Mouse (Mus musculus) hindbrain, postnatal 0 days (tissue): ENCODE measurements around the gene Asb1. TPM values are rescaled to one million over a fixed set of nuclear protein-coding genes. Genes with fewer than 3 reads are reported as not detected.

Experiments used
- ATAC-seq: fragments of 200-750 bp; cut with Nextera tagmentation; 2 replicates; pipeline ENCODE4 v1.8.0; 2017; ENCODE audit warnings: mild to moderate bottlenecking, moderate TSS enrichment, moderate library complexity
- DNase-seq: peaks from one replicate; pipeline ENCODE4 v3.0.0-alpha.2; 2015; ENCODE audit warnings: low spot score
- H3K27ac ChIP-seq: fragments of 300-500 bp; sonication (generic); 2 replicates; pipeline ENCODE4 v1.5.1; 2014; ENCODE audit warnings: mild to moderate bottlenecking
- H3K27me3 ChIP-seq: fragments of 300-500 bp; sonication (generic); 2 replicates; pipeline ENCODE4 v1.6.1; 2014; ENCODE audit warnings: low read length, mixed read lengths; ENCODE audit not compliant: insufficient read depth
- H3K36me3 ChIP-seq: fragments of 300-500 bp; sonication (generic); 2 replicates; pipeline ENCODE4 v1.6.1; 2014; ENCODE audit warnings: low read length, mixed read lengths; ENCODE audit not compliant: insufficient read depth
- H3K4me1 ChIP-seq: fragments of 300-500 bp; sonication (generic); 2 replicates; pipeline ENCODE4 v1.6.1; 2014; ENCODE audit warnings: antibody characterized with exemption, low read length, mixed read lengths; ENCODE audit not compliant: insufficient read depth
- H3K4me2 ChIP-seq: fragments of 300-500 bp; sonication (generic); 2 replicates; pipeline ENCODE4 v1.6.1; 2014; ENCODE audit warnings: low read depth, mild to moderate bottlenecking, low read length, moderate library complexity, mixed read lengths
- H3K4me3 ChIP-seq: fragments of 300-500 bp; sonication (generic); 2 replicates; pipeline ENCODE4 v1.5.1; 2014; ENCODE audit warnings: low read length
- H3K9ac ChIP-seq: fragments of 300-500 bp; sonication (generic); replicated peaks from 2 replicates; pipeline ENCODE4 v1.6.1; 2014; ENCODE audit warnings: mild to moderate bottlenecking, low read length, moderate library complexity, mixed read lengths
- H3K9me3 ChIP-seq: fragments of 300-500 bp; sonication (generic); 2 replicates; pipeline ENCODE4 v1.6.1; 2016; ENCODE audit warnings: low read length, mixed read lengths
- CTCF ChIP-seq: IDR thresholded peaks from 2 replicates; pipeline ENCODE4 v1.5.1; 2016; ENCODE audit warnings: antibody characterized with exemption, control low read depth, low read depth
- WGBS: fragments of 180-500 bp; shearing (Covaris S2); extraction: QIAGEN DNeasy Blood & Tissue Kit; methylation state at CpG from one replicate; pipeline ENCODE4 v1.1.7; 2014; 5-methylcytosine and 5-hydroxymethylcytosine counted together
- polyA plus RNA-seq: library from polyadenylated mRNA; unstranded; fragments of >200 nt; fragmentation: Nextera tagmentation; extraction: Ambion mirVana; gene quantifications from 2 replicates; pipeline ENCODE4 v1.2.1, GENCODE M21; 2015
- total RNA-seq: library from RNA; depleted of rRNA; stranded (reverse); fragments of >200 nt; gene quantifications from 2 replicates; pipeline ENCODE4 v1.2.3, GENCODE M21; 2014

Asb1 gene
- total and polyA plus RNA-seq, 2 experiments from 2014 or later, result 10.2 to 41.9 TPM

DNA sequence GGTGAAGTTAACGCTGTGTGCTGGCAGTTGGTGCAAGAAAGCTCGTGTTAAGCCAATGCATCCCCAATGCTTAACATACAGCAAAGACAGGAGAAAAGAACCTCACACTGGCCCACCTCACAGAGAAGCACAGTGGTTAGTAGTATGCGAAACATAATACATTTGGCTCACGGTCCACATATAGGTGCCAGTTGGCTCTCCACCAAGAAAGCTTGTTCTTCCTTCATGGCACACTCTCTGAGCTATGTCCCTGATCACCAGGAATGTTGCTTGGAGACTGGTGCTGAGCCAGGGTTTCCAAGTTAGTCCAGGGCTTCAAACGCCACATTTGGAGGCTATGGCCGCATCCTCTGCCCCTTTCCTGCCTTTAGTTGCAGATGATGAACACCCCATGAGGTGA is 20.9 kb downstream of the Asb1 start:
- H3K4me3 ChIP-seq, result no peak overlapping the region
- DNase-seq (peak; percentile 23), ATAC-seq (no peak)
- no peaks in the 10 kb centered on the region for H3K27me3 ChIP-seq
- peaks cover 12% of the 10 kb centered on the region; the same call in 1 of the 2 replicates for H3K36me3 ChIP-seq
- 63% methylated on average over 6 of the region's 6 CpGs for WGBS
- TF ChIP-seq CTCF, result no peak
- no peaks in the 10 kb centered on the region for H3K9me3 ChIP-seq
- no peak overlapping the region for H3K9ac ChIP-seq
- no peak overlapping the region for H3K4me2 ChIP-seq
- H3K27ac ChIP-seq, result no peak overlapping the region
- no peaks in the 10 kb centered on the region for H3K4me1 ChIP-seq

DNA sequence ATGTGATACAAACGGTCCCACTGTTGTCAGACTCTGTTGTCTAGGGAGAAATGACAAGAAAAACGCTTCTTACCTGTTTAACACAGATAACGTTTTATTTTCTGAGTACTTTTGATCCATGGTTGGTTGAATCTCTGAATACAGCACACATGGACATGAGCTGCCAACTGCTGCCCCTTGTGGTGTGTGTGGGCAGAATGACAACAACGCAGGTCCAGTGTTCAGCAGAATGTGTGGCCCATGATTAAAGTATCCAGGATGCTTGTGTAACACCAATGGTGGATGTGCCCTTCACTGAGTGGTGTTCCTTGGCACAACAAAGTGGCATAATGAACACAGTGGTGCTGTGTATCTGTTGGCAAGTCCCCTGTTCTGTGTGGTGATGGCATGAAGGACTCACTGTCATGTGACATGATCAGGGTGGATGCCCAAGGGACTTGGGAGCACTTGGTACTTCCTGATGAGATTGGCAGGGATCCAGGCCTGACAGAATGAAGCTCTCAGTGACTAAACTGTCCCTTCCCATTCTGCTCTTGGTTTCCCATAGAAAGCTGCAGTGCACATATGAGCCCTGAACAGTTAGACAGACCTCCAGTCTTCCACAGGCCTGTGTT is 22.7 kb downstream of the Asb1 start:
- Histone ChIP-seq H3K4me3 (no peak overlapping the region), H3K4me1 (no peaks in the 10 kb centered on the region), H3K9me3 (no peaks in the 10 kb centered on the region), H3K27me3 (no peaks in the 10 kb centered on the region), H3K27ac (no peak overlapping the region), H3K9ac (no peak overlapping the region), H3K4me2 (no peak overlapping the region), H3K36me3 (peaks cover 2% of the 10 kb centered on the region; the same call in 1 of the 2 replicates)
- 76% methylated on average over 4 of the region's 4 CpGs for WGBS
- ATAC-seq, result no peak; the same call in 1 of the 2 replicates
- TF ChIP-seq CTCF, result peak; percentile 51
- peak; percentile 55 for DNase-seq

DNA sequence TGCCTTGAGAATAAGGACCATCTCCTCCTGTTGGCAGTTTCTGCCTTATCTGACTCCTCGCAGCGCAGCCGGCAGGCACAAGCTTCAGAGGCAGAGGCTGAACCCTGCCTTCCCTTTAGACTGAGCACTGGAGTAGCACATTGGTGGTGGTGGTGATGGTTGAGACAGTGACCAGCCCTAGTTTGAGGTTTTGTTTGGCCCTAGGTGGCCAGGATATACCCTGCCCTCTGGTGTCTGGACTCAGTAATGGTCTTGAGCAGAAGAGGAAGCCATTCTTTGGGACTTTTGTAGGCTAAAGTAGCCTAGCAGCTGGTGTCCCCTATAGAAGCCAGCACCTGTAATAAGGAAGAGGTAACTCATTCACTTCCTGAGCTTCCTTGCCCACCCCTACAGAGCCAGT is 23.7 kb downstream of the Asb1 start:
- ATAC-seq (no peak), DNase-seq (peak; percentile 19)
- no peaks in the 10 kb centered on the region for H3K36me3 ChIP-seq
- no peaks in the 10 kb centered on the region for H3K4me1 ChIP-seq
- WGBS, result 78% methylated on average over 3 of the region's 3 CpGs
- H3K4me2 ChIP-seq, result no peak overlapping the region
- H3K4me3 ChIP-seq, result no peak overlapping the region
- no peak overlapping the region for H3K9ac ChIP-seq
- H3K27me3 ChIP-seq, result no peaks in the 10 kb centered on the region
- peak; percentile 56 for TF ChIP-seq CTCF
- H3K27ac ChIP-seq, result no peak overlapping the region
- no peaks in the 10 kb centered on the region for H3K9me3 ChIP-seq

DNA sequence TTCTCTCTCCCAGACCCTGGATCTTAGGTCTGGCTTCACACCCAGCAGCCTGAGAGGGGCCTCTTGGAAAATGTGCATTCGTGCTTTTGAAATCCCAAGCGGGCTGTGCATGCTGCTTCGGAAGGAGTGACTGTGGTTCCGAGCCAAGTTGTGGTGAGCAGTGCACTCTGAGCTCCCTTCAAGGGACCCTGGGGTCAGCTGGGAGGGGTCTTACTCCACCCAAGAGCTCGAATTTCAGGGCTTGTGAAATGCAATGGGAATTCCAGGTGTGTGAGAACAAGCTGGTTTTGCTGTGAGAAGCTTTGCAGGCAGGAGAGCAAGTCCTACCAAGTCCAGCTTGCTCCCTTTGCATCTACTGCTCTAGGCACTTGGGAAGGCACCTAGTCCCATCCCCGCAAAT is 24.3 kb downstream of the Asb1 start:
- Histone ChIP-seq H3K27me3 (no peaks in the 10 kb centered on the region), H3K4me3 (no peak overlapping the region), H3K9me3 (no peaks in the 10 kb centered on the region), H3K4me2 (no peak overlapping the region), H3K4me1 (no peaks in the 10 kb centered on the region), H3K27ac (no peak overlapping the region), H3K36me3 (no peaks in the 10 kb centered on the region), H3K9ac (no peak overlapping the region)
- 72% methylated on average over 6 of the region's 6 CpGs for WGBS
- ATAC-seq (no peak), DNase-seq (no peak)
- no peak for TF ChIP-seq CTCF

DNA sequence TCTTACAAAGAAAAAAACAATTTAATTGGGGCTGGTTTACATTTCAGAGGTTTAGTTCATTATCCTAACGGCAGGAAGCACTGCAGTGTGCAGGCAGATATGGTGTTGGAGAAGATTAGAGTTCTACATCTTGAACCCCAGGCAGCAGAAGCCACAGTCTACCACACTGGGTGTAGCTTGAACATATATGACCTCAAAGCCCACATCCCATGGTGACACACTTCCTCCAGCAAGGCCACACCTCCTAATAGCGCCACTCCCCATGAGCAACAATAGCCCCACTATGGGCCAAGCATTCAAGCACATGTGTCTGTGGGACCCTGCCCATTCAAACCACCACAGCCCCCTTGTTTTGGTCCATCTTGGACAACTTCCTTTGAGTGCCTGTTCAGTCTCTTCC is 26.9 kb downstream of the Asb1 start:
- WGBS, result 73% methylated on average over 2 of the region's 2 CpGs
- DNase-seq, result no peak
- ATAC-seq, result no peak
- H3K9me3 ChIP-seq, result no peaks in the 10 kb centered on the region
- no peak for TF ChIP-seq CTCF
- H3K4me3 ChIP-seq, result no peak overlapping the region
- no peaks in the 10 kb centered on the region for H3K36me3 ChIP-seq
- no peak overlapping the region for H3K27ac ChIP-seq
- no peaks in the 10 kb centered on the region for H3K27me3 ChIP-seq
- no peaks in the 10 kb centered on the region for H3K4me1 ChIP-seq
- H3K4me2 ChIP-seq, result no peak overlapping the region
- H3K9ac ChIP-seq, result no peak overlapping the region

DNA sequence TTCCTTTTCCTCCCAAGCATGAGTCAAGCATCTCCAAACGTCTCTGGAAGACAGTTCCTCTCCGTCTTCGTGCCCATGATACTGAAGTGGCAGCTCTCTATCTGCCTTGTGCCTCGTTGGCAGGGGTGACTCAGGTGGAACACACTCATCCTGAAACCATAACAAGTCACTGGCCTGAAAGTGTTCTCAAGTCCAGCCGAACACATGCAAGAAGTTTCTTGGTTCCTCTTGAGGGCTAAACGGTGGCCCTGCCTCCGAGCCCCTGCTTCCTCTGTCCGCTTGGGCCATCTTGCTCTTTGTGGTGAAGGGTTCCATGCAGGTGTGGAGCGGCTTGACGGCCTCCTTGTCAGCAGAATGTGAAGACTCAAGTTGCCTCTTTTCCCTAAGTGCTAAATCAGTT is 32.1 kb downstream of the Asb1 start:
- Histone ChIP-seq H3K4me3 (no peak overlapping the region), H3K27me3 (no peaks in the 10 kb centered on the region), H3K4me1 (no peaks in the 10 kb centered on the region), H3K27ac (no peak overlapping the region), H3K4me2 (no peak overlapping the region), H3K9me3 (no peaks in the 10 kb centered on the region), H3K36me3 (no peaks in the 10 kb centered on the region), H3K9ac (no peak overlapping the region)
- ATAC-seq (no peak), DNase-seq (no peak)
- TF ChIP-seq CTCF, result no peak
- WGBS, result 89% methylated on average over 10 of the region's 10 CpGs

DNA sequence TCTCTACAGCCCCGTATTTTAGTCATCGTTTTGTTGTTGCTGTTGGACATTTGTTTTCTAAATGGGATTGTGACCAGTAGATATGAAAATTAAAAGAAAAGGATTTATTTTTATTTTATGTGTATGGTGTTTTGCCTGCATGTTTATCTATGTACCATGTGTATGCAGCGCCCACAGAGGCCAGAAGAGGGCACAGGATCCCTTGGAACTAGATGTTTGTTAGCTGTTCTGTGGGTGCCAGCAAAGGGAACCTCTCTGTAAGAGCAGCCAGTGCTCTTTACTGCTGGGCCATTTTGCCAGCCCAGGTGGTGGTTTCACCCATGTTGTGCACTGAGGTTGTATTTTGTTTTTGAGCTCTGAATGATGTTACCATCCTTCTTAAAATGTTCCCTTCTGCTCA is 33.9 kb downstream of the Asb1 start:
- H3K9me3 ChIP-seq, result no peaks in the 10 kb centered on the region
- no peak overlapping the region for H3K4me3 ChIP-seq
- ATAC-seq, result peak; percentile 70; the same call in 1 of the 2 replicates
- H3K27ac ChIP-seq, result no peak overlapping the region
- peak; percentile 89 for TF ChIP-seq CTCF
- H3K27me3 ChIP-seq, result no peaks in the 10 kb centered on the region
- no peak overlapping the region for H3K9ac ChIP-seq
- no peak overlapping the region for H3K4me2 ChIP-seq
- H3K36me3 ChIP-seq, result no peaks in the 10 kb centered on the region
- WGBS, result 66% methylated on average over 3 of the region's 3 CpGs
- H3K4me1 ChIP-seq, result no peaks in the 10 kb centered on the region
- DNase-seq, result peak; percentile 79
